Mouse (Mus musculus) heart, embryonic 15.5 days (tissue): Measurements from ENCODE around the gene Camk2g. TPM values are rescaled to one million over a fixed set of nuclear protein-coding genes. Genes with fewer than 3 reads are reported as not detected.
A peak's percentile ranks its signal among the peaks of the same experiment; 100 is the strongest.

Experiments used
- ATAC-seq: fragments of 200-750 bp; cut with Nextera tagmentation; replicated peaks from 2 replicates; pipeline ENCODE4 v1.8.0; 2017; ENCODE audit warnings: low read depth, moderate TSS enrichment; ENCODE audit not compliant: insufficient number of reproducible peaks, insufficient read depth, low FRiP score
- H3K27ac ChIP-seq: fragments of 300-500 bp; sonication (generic); 2 replicates; pipeline ENCODE4 v1.5.1; 2015; ENCODE audit warnings: mild to moderate bottlenecking, inconsistent platforms
- H3K27me3 ChIP-seq: fragments of 300-500 bp; sonication (generic); 2 replicates; pipeline ENCODE4 v1.6.1; 2015; ENCODE audit warnings: inconsistent platforms
- H3K36me3 ChIP-seq: fragments of 300-500 bp; sonication (generic); 2 replicates; pipeline ENCODE4 v1.6.1; 2015; ENCODE audit warnings: mild to moderate bottlenecking, inconsistent platforms
- H3K4me1 ChIP-seq: fragments of 300-500 bp; sonication (generic); replicated peaks from 2 replicates; pipeline ENCODE4 v1.6.1; 2015; ENCODE audit warnings: inconsistent platforms
- H3K4me2 ChIP-seq: fragments of 300-500 bp; sonication (generic); 2 replicates; pipeline ENCODE4 v1.6.1; 2015; ENCODE audit warnings: inconsistent platforms, mild to moderate bottlenecking, moderate library complexity
- H3K4me3 ChIP-seq: fragments of 300-500 bp; sonication (generic); 2 replicates; pipeline ENCODE4 v1.5.1; 2015; ENCODE audit warnings: mild to moderate bottlenecking, inconsistent platforms
- H3K9ac ChIP-seq: fragments of 300-500 bp; sonication (generic); 2 replicates; pipeline ENCODE4 v1.6.1; 2015; ENCODE audit warnings: mild to moderate bottlenecking, inconsistent platforms
- H3K9me3 ChIP-seq: fragments of 300-500 bp; sonication (generic); replicated peaks from 2 replicates; pipeline ENCODE4 v1.6.1; 2016; ENCODE audit warnings: inconsistent platforms
- WGBS: fragments of 180-500 bp; shearing (Covaris S2); methylation state at CpG from one replicate; pipeline ENCODE4 v1.1.7; 2015; ENCODE audit warnings: mixed read lengths; 5-methylcytosine and 5-hydroxymethylcytosine counted together
- polyA plus RNA-seq: library from polyadenylated mRNA; unstranded; fragments of >200 nt; fragmentation: Nextera tagmentation; extraction: Ambion mirVana; gene quantifications from 2 replicates; pipeline ENCODE4 v1.2.1, GENCODE M21; 2015

Gene Camk2g
- polyA plus RNA-seq, 1 experiment from 2014 or later, result 75.7 TPM

DNA sequence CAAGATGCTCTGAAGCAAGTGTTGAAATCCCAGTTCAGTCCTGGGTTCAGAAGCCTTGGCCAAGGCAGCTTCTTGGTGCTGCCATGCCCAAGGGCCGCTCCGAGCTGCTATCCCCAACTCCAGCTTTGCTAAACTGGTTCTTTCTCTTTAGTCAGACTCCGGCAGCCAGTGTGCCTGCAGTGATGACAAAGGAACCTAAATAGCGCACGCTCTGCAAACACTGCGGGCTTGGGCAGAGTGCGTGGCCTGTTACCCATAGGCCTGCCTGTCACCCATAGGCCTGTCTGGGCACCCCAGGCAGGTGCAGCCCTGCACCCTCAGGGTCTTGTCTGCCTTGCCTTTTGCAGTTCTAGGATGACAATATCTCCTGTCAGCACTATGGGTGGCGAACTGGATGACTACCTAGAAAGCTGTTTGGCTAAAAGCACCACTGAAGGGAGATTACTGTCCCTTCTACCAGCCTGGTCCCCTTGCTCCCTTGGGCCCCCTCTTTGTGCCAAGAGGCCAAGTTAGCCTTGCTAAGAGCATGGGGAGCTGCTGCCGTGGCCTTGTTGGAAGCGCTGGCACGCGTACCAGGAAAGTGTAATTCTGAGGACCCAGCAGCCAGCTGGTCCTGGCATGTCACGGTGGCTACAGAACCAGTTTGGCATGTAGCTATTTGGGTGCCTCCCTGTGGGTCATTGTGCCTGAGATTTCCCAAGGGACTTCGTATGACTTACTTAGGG is 12.4 kb upstream of the Camk2g start:
- H3K9ac ChIP-seq, result no peak overlapping the region
- H3K4me3 ChIP-seq, result no peak overlapping the region
- WGBS, result 84% methylated on average over 14 of the region's 14 CpGs
- H3K36me3 ChIP-seq, result no peaks in the 10 kb centered on the region
- H3K4me2 ChIP-seq, result no peak overlapping the region
- peak overlapping the region; percentile 80; the same call in 1 of the 2 replicates for H3K27ac ChIP-seq
- no peaks in the 10 kb centered on the region for H3K9me3 ChIP-seq
- H3K4me1 ChIP-seq, result peaks cover 34% of the 10 kb centered on the region
- no peaks in the 10 kb centered on the region for H3K27me3 ChIP-seq
- ATAC-seq, result no peak

DNA sequence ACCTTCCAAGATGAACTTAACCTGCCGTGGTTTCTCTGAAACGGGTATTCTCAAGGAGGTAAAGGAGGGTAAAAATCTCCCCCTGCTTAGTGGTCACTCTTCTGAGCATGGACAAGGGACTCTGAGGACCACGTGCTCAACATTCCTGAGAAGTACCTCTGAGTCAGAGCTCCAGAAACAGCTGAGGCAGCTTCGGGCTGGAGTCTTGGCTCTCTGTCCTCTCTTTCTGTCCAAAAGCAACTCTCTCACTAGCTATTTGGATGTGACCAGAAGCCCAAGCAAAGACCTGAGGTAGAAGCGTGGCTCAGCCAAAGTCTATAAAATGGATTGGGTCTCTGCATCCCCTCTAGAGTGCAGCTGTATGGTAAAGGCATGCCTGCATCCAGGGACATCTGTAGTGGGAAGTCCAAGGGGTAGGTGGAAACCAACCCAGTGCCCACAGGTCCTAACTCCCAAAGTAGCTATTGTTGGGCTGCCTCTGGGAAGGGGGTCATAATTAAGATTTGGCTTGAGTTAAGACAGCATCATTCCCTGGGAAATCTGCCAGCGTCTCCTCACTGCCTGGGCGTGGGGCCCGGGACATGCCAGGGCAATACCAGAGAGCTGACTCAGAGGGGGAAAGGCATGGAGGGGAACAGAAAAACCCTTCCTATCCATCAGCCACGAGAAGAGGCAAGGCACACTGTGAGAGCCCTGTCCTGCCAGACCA is 11.2 kb upstream of the Camk2g start:
- Histone ChIP-seq H3K9ac (no peak overlapping the region), H3K4me2 (no peak overlapping the region), H3K27me3 (no peaks in the 10 kb centered on the region), H3K36me3 (no peaks in the 10 kb centered on the region), H3K9me3 (no peaks in the 10 kb centered on the region), H3K4me3 (no peak overlapping the region), H3K4me1 (peaks cover 34% of the 10 kb centered on the region), H3K27ac (peak overlapping the region; percentile 80)
- ATAC-seq, result peak; percentile 82
- WGBS, result 34% methylated on average over 9 of the region's 9 CpGs

DNA sequence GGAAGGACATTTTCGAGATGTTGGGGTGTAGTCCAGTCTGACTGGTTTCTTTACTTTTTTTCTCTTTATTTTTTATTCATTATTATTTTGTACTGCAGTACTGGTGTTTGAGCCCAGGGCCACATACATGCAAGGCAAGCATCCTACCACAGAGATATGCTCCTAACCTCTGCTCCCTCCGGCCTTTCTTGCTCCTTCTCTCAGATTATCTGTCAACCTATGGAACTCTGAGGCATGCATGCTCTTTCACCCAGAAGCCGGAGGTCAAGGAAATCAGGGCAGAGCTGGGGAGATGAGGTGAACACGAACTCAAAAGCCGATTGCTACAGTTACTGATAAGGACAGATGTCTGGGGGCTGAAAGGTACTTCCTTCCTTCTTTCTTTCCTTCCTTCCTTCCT is 10.6 kb upstream of the Camk2g start:
- Histone ChIP-seq H3K4me1 (peaks cover 34% of the 10 kb centered on the region), H3K9me3 (no peaks in the 10 kb centered on the region), H3K4me3 (no peak overlapping the region), H3K9ac (no peak overlapping the region), H3K27ac (no peak overlapping the region), H3K4me2 (no peak overlapping the region), H3K36me3 (no peaks in the 10 kb centered on the region), H3K27me3 (no peaks in the 10 kb centered on the region)
- 52% methylated on average over 5 of the region's 5 CpGs for WGBS
- ATAC-seq, result no peak

DNA sequence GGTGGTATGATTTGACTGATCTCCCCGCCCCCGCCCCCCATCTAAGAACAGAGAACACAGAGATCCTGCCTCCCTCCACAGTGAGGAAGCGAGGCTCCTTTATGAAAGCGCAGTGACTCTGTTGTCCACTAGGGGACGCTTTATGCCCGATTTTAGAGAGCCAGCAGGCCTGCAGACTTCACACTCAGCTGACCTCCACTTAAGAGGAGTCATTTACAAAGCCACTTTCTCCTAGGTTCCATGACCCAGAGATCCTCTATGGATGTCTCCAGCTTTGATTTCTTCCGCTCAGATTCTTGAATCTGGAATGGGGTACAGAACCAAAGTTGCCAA is 9.7 kb upstream of the Camk2g start:
- ATAC-seq, result 0 out of 2 replicates have a peak, but pooled peaks have one; percentile 29

DNA sequence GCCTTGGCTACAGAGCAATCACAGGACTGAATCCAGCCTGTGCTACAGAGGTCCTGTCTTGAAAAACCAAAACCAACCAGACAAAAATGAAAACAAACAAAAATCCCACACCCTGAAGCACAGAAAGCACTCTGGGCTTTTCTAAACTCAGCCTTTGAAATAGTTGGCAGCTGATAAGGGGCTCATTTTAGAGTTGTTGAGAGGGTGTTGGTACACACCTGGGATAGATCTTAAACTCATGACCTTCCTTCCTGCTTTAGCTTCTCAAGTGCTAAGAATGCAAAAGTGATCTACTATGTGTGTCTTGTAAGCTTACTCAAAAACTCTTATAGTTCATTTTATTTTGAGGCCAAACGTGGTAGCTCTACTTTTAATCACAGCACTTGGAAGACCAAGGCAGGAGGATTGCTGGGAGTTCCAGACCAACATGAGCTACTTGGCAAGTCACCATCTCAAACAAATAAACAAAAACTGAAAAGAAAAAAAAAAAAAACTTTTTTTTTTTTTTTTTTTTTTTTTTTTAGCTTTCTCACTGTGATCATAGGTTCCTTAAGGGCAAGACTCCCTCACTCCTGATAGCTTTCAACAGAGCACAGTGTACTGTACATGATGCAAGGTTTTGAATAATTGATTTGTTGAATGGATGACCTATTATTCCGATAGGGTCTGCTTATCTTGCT is 9.2 kb upstream of the Camk2g start:
- 0 out of 2 replicates have a peak, but pooled peaks have one; percentile 24 for ATAC-seq
- WGBS, result 24% methylated on average over 2 of the region's 2 CpGs
- peaks cover 41% of the 10 kb centered on the region for H3K4me1 ChIP-seq

More for the DNA sequence above, 9.7 kb upstream of the Camk2g start:
- Histone ChIP-seq H3K4me1 (peaks cover 38% of the 10 kb centered on the region), H3K27me3 (no peaks in the 10 kb centered on the region), H3K4me2 (no peak overlapping the region), H3K27ac (no peak overlapping the region), H3K9me3 (no peaks in the 10 kb centered on the region), H3K9ac (no peak overlapping the region), H3K36me3 (no peaks in the 10 kb centered on the region), H3K4me3 (no peak overlapping the region)
- 7% methylated on average over 7 of the region's 7 CpGs for WGBS

DNA sequence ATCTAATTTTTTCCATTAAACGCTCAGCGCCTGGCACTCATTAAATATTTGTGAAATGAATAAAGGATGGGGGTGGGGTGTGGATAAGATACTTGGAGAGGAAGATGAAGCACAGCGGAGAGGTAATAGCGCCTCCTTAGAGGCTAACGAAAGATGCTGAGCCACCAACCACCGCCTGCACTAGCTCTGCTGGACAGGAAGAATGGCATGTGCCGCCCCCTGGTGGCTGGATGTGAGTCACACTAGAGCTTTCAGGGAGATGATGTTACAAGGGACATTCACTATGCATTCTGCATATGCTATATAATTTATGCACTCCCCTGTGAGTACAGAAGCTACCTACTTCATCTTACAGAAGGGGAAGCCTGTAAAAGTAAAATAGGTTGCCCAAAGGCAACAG is 4.9 kb upstream of the Camk2g start:
- H3K27ac ChIP-seq, result no peak overlapping the region
- no peaks in the 10 kb centered on the region for H3K36me3 ChIP-seq
- WGBS, result 10% methylated on average over 7 of the region's 7 CpGs
- no peaks in the 10 kb centered on the region for H3K9me3 ChIP-seq
- no peak overlapping the region for H3K4me3 ChIP-seq
- no peak for ATAC-seq
- 0 out of 2 replicates have a peak overlapping the region, but pooled peaks have one; percentile 8 for H3K4me2 ChIP-seq
- H3K9ac ChIP-seq, result no peak overlapping the region
- no peaks in the 10 kb centered on the region for H3K27me3 ChIP-seq
- peaks cover 22% of the 10 kb centered on the region for H3K4me1 ChIP-seq

More for the DNA sequence above, 9.2 kb upstream of the Camk2g start:
- Histone ChIP-seq H3K9me3 (no peaks in the 10 kb centered on the region), H3K9ac (no peak overlapping the region), H3K27me3 (no peaks in the 10 kb centered on the region), H3K4me3 (no peak overlapping the region), H3K36me3 (no peaks in the 10 kb centered on the region), H3K27ac (no peak overlapping the region), H3K4me2 (no peak overlapping the region)

DNA sequence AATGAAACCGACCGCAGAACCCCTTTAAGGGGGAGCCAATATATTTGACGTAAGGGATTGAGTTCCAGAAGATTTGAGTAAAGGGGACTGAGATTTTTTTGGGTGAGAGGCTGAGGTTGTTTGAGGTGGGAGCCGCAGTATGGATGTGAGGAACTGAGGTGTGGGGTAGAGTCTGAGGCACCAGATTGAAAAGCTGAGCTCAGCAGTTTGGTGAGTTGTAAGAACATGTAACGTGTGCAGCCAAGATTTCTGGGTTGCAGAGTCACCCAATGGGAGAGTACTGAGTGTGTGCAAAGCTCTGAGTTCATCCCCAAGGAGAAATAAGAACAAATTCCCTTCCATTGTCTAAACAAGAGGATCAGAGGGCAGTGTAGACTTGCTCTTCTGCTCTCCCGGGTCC is 4.4 kb upstream of the Camk2g start:
- Histone ChIP-seq H3K27me3 (no peaks in the 10 kb centered on the region), H3K36me3 (no peaks in the 10 kb centered on the region), H3K4me1 (peaks cover 20% of the 10 kb centered on the region), H3K9ac (no peak overlapping the region), H3K4me3 (no peak overlapping the region), H3K9me3 (no peaks in the 10 kb centered on the region), H3K4me2 (0 out of 2 replicates have a peak overlapping the region, but pooled peaks have one; percentile 8), H3K27ac (no peak overlapping the region)
- WGBS, result 80% methylated on average over 6 of the region's 6 CpGs
- ATAC-seq, result no peak

DNA sequence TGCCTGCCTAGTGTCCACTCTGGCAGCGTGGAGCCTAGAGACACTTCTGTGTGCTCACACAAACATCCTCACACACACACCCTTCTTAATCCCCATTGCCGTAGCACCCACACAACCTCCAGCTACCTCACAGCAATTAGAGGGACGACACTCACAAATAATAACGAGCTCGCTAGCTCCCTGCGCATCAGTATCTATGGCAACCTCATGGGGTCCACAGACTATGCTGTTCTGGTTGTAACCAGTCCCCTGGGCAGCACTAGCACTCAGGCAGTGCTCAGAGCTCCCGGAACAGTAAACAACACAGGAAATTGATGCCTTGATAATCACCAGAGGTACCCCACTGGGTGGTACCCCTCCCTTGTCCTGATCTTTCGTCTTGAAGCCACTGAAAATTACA is 2.8 kb upstream of the Camk2g start:
- no peaks in the 10 kb centered on the region for H3K27me3 ChIP-seq
- no peak for ATAC-seq
- H3K9me3 ChIP-seq, result no peaks in the 10 kb centered on the region
- H3K4me2 ChIP-seq, result no peak overlapping the region
- H3K27ac ChIP-seq, result no peak overlapping the region
- WGBS, result 72% methylated on average over 8 of the region's 8 CpGs
- H3K4me1 ChIP-seq, result peaks cover 31% of the 10 kb centered on the region
- peaks cover 4% of the 10 kb centered on the region; the same call in 1 of the 2 replicates for H3K36me3 ChIP-seq
- H3K9ac ChIP-seq, result no peak overlapping the region
- H3K4me3 ChIP-seq, result no peak overlapping the region

DNA sequence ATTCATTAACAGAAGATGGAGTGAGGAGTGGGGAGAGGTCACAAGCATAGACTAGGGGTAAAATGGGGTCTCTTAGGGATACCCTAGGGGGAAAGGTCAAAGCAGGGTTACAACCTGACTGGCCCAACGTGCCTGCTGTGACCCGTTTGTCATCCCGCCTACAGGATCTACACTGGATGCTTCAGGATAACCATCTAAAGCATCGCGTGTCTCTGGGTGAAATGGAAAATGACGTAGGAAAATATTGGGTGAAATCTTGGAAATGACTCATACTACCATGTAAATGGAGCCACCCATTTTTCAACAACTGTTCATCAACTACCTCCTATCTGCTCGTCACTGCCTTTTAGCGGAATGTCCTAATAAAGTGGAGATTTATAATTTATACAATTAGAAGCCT is 2.3 kb upstream of the Camk2g start:
- WGBS, result 71% methylated on average over 8 of the region's 8 CpGs
- Histone ChIP-seq H3K9ac (no peak overlapping the region), H3K36me3 (peaks cover 9% of the 10 kb centered on the region; the same call in 1 of the 2 replicates), H3K4me1 (peaks cover 35% of the 10 kb centered on the region), H3K27me3 (no peaks in the 10 kb centered on the region), H3K4me2 (no peak overlapping the region; the same call in 1 of the 2 replicates), H3K27ac (peak overlapping the region; percentile 92), H3K9me3 (no peaks in the 10 kb centered on the region), H3K4me3 (no peak overlapping the region)
- no peak for ATAC-seq

DNA sequence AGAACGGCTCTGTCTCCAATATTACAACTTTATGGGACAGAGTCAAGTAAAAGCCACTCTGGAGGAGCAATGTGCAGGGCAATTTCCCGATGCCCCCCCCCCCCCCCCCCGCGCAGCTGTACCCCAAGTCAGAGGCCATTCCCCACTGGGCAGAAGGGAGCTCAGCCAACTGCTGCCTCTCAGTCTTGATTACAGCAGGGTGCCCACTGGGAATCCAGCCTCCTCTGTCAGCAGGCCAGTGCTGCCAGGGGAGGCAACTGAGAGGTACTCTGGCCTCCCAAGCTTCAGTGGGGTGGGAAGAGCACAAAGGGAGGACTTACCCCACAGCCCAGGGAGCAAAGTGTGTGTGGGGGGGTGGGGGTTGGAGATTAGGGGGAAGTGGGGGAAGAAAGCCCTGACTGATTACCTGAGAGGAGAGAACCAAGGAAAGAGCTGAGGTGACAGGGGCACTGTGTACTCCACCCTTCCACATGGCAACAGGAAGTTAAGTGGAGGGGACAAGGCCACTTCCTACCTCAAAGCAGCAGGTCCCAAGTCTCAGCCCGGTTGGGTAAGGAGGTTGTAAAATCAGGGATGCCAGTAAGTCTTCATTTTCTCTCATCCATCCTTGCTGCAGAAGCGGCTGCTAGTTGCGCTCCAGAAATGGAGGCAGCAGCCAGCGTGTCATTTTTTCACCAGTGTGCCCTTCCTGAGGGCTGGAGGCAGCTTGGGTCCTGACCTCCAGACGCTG is 1.7 kb upstream of the Camk2g start:
- H3K27me3 ChIP-seq, result no peaks in the 10 kb centered on the region
- no peaks in the 10 kb centered on the region for H3K9me3 ChIP-seq
- peak overlapping the region; percentile 94 for H3K4me3 ChIP-seq
- peak overlapping the region; percentile 88 for H3K4me2 ChIP-seq
- peak overlapping the region; percentile 91 for H3K9ac ChIP-seq
- WGBS, result 53% methylated on average over 8 of the region's 9 CpGs
- H3K36me3 ChIP-seq, result peaks cover 14% of the 10 kb centered on the region
- no peak for ATAC-seq
- peaks cover 41% of the 10 kb centered on the region for H3K4me1 ChIP-seq
- H3K27ac ChIP-seq, result peak overlapping the region; percentile 92

DNA sequence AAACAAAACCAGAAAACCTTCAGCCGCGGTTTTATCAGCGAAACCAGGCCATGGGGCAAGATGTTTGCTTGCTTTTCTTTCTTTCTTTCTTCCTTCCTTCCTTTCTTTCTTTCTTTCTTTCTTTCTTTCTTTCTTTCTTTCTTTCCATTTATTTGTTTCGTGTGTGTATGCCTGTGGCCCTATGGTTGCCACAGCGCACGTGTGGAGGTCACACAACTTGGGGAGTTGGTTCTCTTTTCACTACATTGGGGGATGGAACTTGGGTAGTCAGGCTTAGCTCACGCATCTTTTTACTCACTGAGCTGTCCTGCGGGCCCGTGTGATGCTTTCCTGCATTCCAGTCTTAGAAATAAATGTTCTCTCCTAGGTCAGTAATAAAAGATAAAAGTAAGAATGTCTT is 701 bp upstream of the Camk2g start:
- no peaks in the 10 kb centered on the region for H3K9me3 ChIP-seq
- peak overlapping the region; percentile 94 for H3K4me3 ChIP-seq
- H3K4me1 ChIP-seq, result peaks cover 51% of the 10 kb centered on the region
- 10% methylated on average over 9 of the region's 9 CpGs for WGBS
- ATAC-seq, result no peak
- H3K27me3 ChIP-seq, result no peaks in the 10 kb centered on the region
- H3K4me2 ChIP-seq, result peak overlapping the region; percentile 88
- peak overlapping the region; percentile 91 for H3K9ac ChIP-seq
- peak overlapping the region; percentile 92 for H3K27ac ChIP-seq
- peaks cover 24% of the 10 kb centered on the region for H3K36me3 ChIP-seq
